Mouse (Mus musculus): ENCODE data around the gene Kcnk3.

GRCm38 (mm10) chr5:30636994-30637393, 49.0 kb downstream of the Kcnk3 start:
- no peak for TF ChIP-seq CTCF (IDR thresholded peaks at IDR 0.05; ENCODE audit: insufficient read depth, low read depth, low read length)
- TF ChIP-seq POLR2A (IDR thresholded peaks at IDR 0.05; ENCODE audit: insufficient read depth, low read depth, low read length), result no peak
